Mouse (Mus musculus) midbrain, embryonic 13.5 days (tissue): ENCODE measurements at regions not wholly inside any gene's neighbourhood (a gene's known extent, or its start where the extent isn't known, plus 50 kb on each side); places are given as distances from the start of the nearest gene placed in this dataset.
A peak's percentile ranks its signal among the peaks of the same experiment; 100 is the strongest.

Experiments
- ATAC-seq: fragments of 200-750 bp; cut with Nextera tagmentation; 2 replicates; pipeline ENCODE4 v1.8.0; 2017; ENCODE audit warnings: mild to moderate bottlenecking, moderate TSS enrichment, moderate library complexity
- H3K27ac ChIP-seq: fragments of 300-500 bp; sonication (generic); 2 replicates; pipeline ENCODE4 v1.5.1; 2015; ENCODE audit warnings: inconsistent platforms, mild to moderate bottlenecking, moderate library complexity
- H3K27me3 ChIP-seq: fragments of 300-500 bp; sonication (generic); 2 replicates; pipeline ENCODE4 v1.6.1; 2015; ENCODE audit warnings: mild to moderate bottlenecking, inconsistent platforms
- H3K36me3 ChIP-seq: fragments of 300-500 bp; sonication (generic); 2 replicates; pipeline ENCODE4 v1.6.1; 2015; ENCODE audit warnings: mild to moderate bottlenecking, inconsistent platforms
- H3K4me1 ChIP-seq: fragments of 300-500 bp; sonication (generic); replicated peaks from 2 replicates; pipeline ENCODE4 v1.6.1; 2015; ENCODE audit warnings: inconsistent platforms
- H3K4me2 ChIP-seq: fragments of 300-500 bp; sonication (generic); replicated peaks from 2 replicates; pipeline ENCODE4 v1.6.1; 2015; ENCODE audit warnings: moderate library complexity, mild to moderate bottlenecking, inconsistent platforms
- H3K4me3 ChIP-seq: fragments of 300-500 bp; sonication (generic); replicated peaks from 2 replicates; pipeline ENCODE4 v1.5.1; 2015; ENCODE audit warnings: mild to moderate bottlenecking, inconsistent platforms
- H3K9ac ChIP-seq: fragments of 300-500 bp; sonication (generic); replicated peaks from 2 replicates; pipeline ENCODE4 v1.6.1; 2015; ENCODE audit warnings: mild to moderate bottlenecking, inconsistent platforms
- H3K9me3 ChIP-seq: fragments of 300-500 bp; sonication (generic); 2 replicates; pipeline ENCODE4 v1.6.1; 2016; ENCODE audit warnings: mild to moderate bottlenecking, inconsistent platforms
- WGBS: fragments of 180-500 bp; shearing (Covaris S2); methylation state at CpG from one replicate; pipeline ENCODE4 v1.1.7; 2015; 5-methylcytosine and 5-hydroxymethylcytosine counted together

- H3K4me3 ChIP-seq: no peak overlapping the region
- ATAC-seq: no peak
- H3K27ac ChIP-seq: no peak overlapping the region
- no peaks in the 10 kb centered on the region for H3K4me1 ChIP-seq
- H3K4me2 ChIP-seq: no peak overlapping the region
- H3K9me3 ChIP-seq: no peaks in the 10 kb centered on the region
- H3K27me3 ChIP-seq: no peaks in the 10 kb centered on the region
- no peaks in the 10 kb centered on the region for H3K36me3 ChIP-seq
- 70% methylated on average over 4 of the region's 4 CpGs for WGBS
- H3K9ac ChIP-seq: no peak overlapping the region
Observed at GRCm38 (mm10) chr8:7205086-7205485, 1456.0 kb downstream of the Efnb2 start.

- H3K9me3 ChIP-seq: no peaks in the 10 kb centered on the region
- H3K27me3 ChIP-seq: no peaks in the 10 kb centered on the region
- H3K9ac ChIP-seq: no peak overlapping the region
- no peak overlapping the region for H3K4me3 ChIP-seq
- no peaks in the 10 kb centered on the region for H3K36me3 ChIP-seq
- ATAC-seq: no peak
- no peak overlapping the region for H3K27ac ChIP-seq
- H3K4me1 ChIP-seq: no peaks in the 10 kb centered on the region
- no peak overlapping the region for H3K4me2 ChIP-seq
Observed at GRCm38 (mm10) chr8:7190726-7191125, 1470.3 kb downstream of the Efnb2 start.

- Histone ChIP-seq H3K4me2 (no peak overlapping the region), H3K9ac (no peak overlapping the region), H3K27ac (no peak overlapping the region), H3K36me3 (no peaks in the 10 kb centered on the region), H3K27me3 (no peaks in the 10 kb centered on the region), H3K4me1 (no peaks in the 10 kb centered on the region), H3K9me3 (no peaks in the 10 kb centered on the region), H3K4me3 (no peak overlapping the region)
- ATAC-seq: no peak
- 98% methylated on average over 5 of the region's 5 CpGs for WGBS
Observed at GRCm38 (mm10) chr8:7163361-7163760, 1497.7 kb downstream of the Efnb2 start.

GRCm38 (mm10) chr8:7131746-7132145, 1529.3 kb downstream of the Efnb2 start:
- 0 out of 2 replicates have a peak overlapping the region, but pooled peaks have one; percentile 14 for H3K27ac ChIP-seq
- H3K4me3 ChIP-seq: no peak overlapping the region
- H3K36me3 ChIP-seq: no peaks in the 10 kb centered on the region
- H3K4me2 ChIP-seq: no peak overlapping the region
- no peak overlapping the region for H3K9ac ChIP-seq
- WGBS: 40% methylated on average over 4 of the region's 4 CpGs
- peak; percentile 73 for ATAC-seq
- peaks cover 11% of the 10 kb centered on the region for H3K4me1 ChIP-seq
- no peaks in the 10 kb centered on the region for H3K9me3 ChIP-seq
- H3K27me3 ChIP-seq: no peaks in the 10 kb centered on the region

GRCm38 (mm10) chr8:7108849-7109248, 1552.2 kb downstream of the Efnb2 start:
- Histone ChIP-seq H3K4me2 (no peak overlapping the region), H3K36me3 (no peaks in the 10 kb centered on the region), H3K4me3 (no peak overlapping the region), H3K27ac (no peak overlapping the region), H3K4me1 (no peaks in the 10 kb centered on the region), H3K9me3 (no peaks in the 10 kb centered on the region), H3K27me3 (no peaks in the 10 kb centered on the region), H3K9ac (no peak overlapping the region)
- ATAC-seq: no peak

GRCm38 (mm10) chr8:7097577-7097976, 1563.5 kb downstream of the Efnb2 start:
- no peak overlapping the region for H3K4me3 ChIP-seq
- H3K27ac ChIP-seq: no peak overlapping the region
- no peaks in the 10 kb centered on the region for H3K27me3 ChIP-seq
- ATAC-seq: peak; percentile 86
- no peak overlapping the region for H3K9ac ChIP-seq
- H3K4me2 ChIP-seq: no peak overlapping the region
- no peaks in the 10 kb centered on the region for H3K9me3 ChIP-seq
- H3K36me3 ChIP-seq: no peaks in the 10 kb centered on the region
- WGBS: 34% methylated on average over 2 of the region's 2 CpGs
- H3K4me1 ChIP-seq: no peaks in the 10 kb centered on the region

GRCm38 (mm10) chr8:7092831-7093230, 1568.2 kb downstream of the Efnb2 start:
- no peak for ATAC-seq
- Histone ChIP-seq H3K27ac (no peak overlapping the region), H3K4me1 (no peaks in the 10 kb centered on the region), H3K9me3 (no peaks in the 10 kb centered on the region), H3K4me3 (no peak overlapping the region), H3K36me3 (no peaks in the 10 kb centered on the region), H3K4me2 (no peak overlapping the region), H3K27me3 (no peaks in the 10 kb centered on the region), H3K9ac (no peak overlapping the region)
- 87% methylated on average over 2 of the region's 2 CpGs for WGBS

GRCm38 (mm10) chr8:7088123-7088522, 1572.9 kb downstream of the Efnb2 start:
- 63% methylated on average over 2 of the region's 2 CpGs for WGBS
- H3K27ac ChIP-seq: no peak overlapping the region
- no peak overlapping the region for H3K4me3 ChIP-seq
- no peaks in the 10 kb centered on the region for H3K4me1 ChIP-seq
- no peak for ATAC-seq
- H3K9ac ChIP-seq: no peak overlapping the region
- H3K4me2 ChIP-seq: no peak overlapping the region
- no peaks in the 10 kb centered on the region for H3K9me3 ChIP-seq
- no peaks in the 10 kb centered on the region for H3K27me3 ChIP-seq
- no peaks in the 10 kb centered on the region for H3K36me3 ChIP-seq

GRCm38 (mm10) chr8:7060255-7060656, 1600.8 kb downstream of the Efnb2 start:
- H3K36me3 ChIP-seq: no peaks in the 10 kb centered on the region
- no peaks in the 10 kb centered on the region for H3K27me3 ChIP-seq
- no peak overlapping the region for H3K4me3 ChIP-seq
- 84% methylated on average over 4 of the region's 4 CpGs for WGBS
- no peaks in the 10 kb centered on the region for H3K4me1 ChIP-seq
- no peak overlapping the region for H3K27ac ChIP-seq
- no peak overlapping the region for H3K4me2 ChIP-seq
- ATAC-seq: no peak
- no peak overlapping the region for H3K9ac ChIP-seq
- H3K9me3 ChIP-seq: no peaks in the 10 kb centered on the region

- no peaks in the 10 kb centered on the region for H3K9me3 ChIP-seq
- no peaks in the 10 kb centered on the region for H3K27me3 ChIP-seq
- H3K36me3 ChIP-seq: no peaks in the 10 kb centered on the region
- 88% methylated on average over 3 of the region's 3 CpGs for WGBS
- no peak overlapping the region for H3K4me2 ChIP-seq
- no peaks in the 10 kb centered on the region for H3K4me1 ChIP-seq
- no peak overlapping the region for H3K4me3 ChIP-seq
- no peak overlapping the region for H3K27ac ChIP-seq
- H3K9ac ChIP-seq: no peak overlapping the region
- no peak for ATAC-seq
Observed at GRCm38 (mm10) chr8:7026247-7026844, 1634.7 kb downstream of the Efnb2 start.

- H3K27ac ChIP-seq: no peak overlapping the region
- 94% methylated on average over 3 of the region's 3 CpGs for WGBS
- H3K4me2 ChIP-seq: no peak overlapping the region
- no peaks in the 10 kb centered on the region for H3K4me1 ChIP-seq
- no peak overlapping the region for H3K9ac ChIP-seq
- no peaks in the 10 kb centered on the region for H3K9me3 ChIP-seq
- H3K36me3 ChIP-seq: no peaks in the 10 kb centered on the region
- H3K27me3 ChIP-seq: no peaks in the 10 kb centered on the region
- no peak overlapping the region for H3K4me3 ChIP-seq
- ATAC-seq: no peak
Observed at GRCm38 (mm10) chr8:7024336-7024735, 1636.7 kb downstream of the Efnb2 start.

GRCm38 (mm10) chr8:7011881-7012280, 1649.2 kb downstream of the Efnb2 start:
- ATAC-seq: no peak
- H3K36me3 ChIP-seq: no peaks in the 10 kb centered on the region
- no peaks in the 10 kb centered on the region for H3K9me3 ChIP-seq
- WGBS: 86% methylated on average over 5 of the region's 5 CpGs
- H3K27ac ChIP-seq: no peak overlapping the region
- H3K4me2 ChIP-seq: no peak overlapping the region
- H3K27me3 ChIP-seq: no peaks in the 10 kb centered on the region
- no peak overlapping the region for H3K4me3 ChIP-seq
- no peaks in the 10 kb centered on the region for H3K4me1 ChIP-seq
- no peak overlapping the region for H3K9ac ChIP-seq

GRCm38 (mm10) chr8:6991516-6991915, 1669.5 kb downstream of the Efnb2 start:
- no peak overlapping the region for H3K4me2 ChIP-seq
- H3K27me3 ChIP-seq: no peaks in the 10 kb centered on the region
- ATAC-seq: no peak
- H3K9me3 ChIP-seq: no peaks in the 10 kb centered on the region
- H3K27ac ChIP-seq: no peak overlapping the region
- H3K4me3 ChIP-seq: no peak overlapping the region
- WGBS: 92% methylated on average over 2 of the region's 2 CpGs
- no peaks in the 10 kb centered on the region for H3K4me1 ChIP-seq
- no peaks in the 10 kb centered on the region for H3K36me3 ChIP-seq
- no peak overlapping the region for H3K9ac ChIP-seq
